ENCODE assay signal across 13 mouse cellular contexts in genomic region chr5:110518086-110518783, GRCm38 (mm10). TPM values are rescaled to one million over a fixed set of nuclear protein-coding genes. Genes with fewer than 3 reads are reported as not detected.
DNase-seq lines count a peak whose midpoint lies in the region; ATAC-seq and TF ChIP-seq lines count a peak whose summit lies in the region.
"Had no signal": no experiment of that assay in that cellular context is flagged by ENCODE, and none has a peak within 500 bp of the region (broad histone marks: within the 10 kb centered on the region; RNA-seq: fewer than 3 reads in every experiment).

No protein-coding gene starts in this region.

- no peaks in the 10 kb centered on the region for H3K4me1 ChIP-seq in ES-Bruce4 (ENCODE audit: control insufficient read depth, insufficient read depth, low read length)
- no peaks in the 10 kb centered on the region for H3K4me1 ChIP-seq in hindbrain, embryonic 14.5 days (replicated peaks; ENCODE audit: control insufficient read depth, insufficient read depth, low read length)
- H3K4me1 ChIP-seq in lung, adult 2 months (ENCODE audit: control insufficient read depth, insufficient read depth, low read length), result no peaks in the 10 kb centered on the region
- H3K4me1 ChIP-seq: limb, embryonic 10.5 days had no signal

- H3K27me3 ChIP-seq in ES-Bruce4 (ENCODE audit: control insufficient read depth, insufficient read depth, low read length, poor library complexity, severe bottlenecking), result no peaks in the 10 kb centered on the region
- H3K27me3 ChIP-seq in hindbrain, embryonic 14.5 days (ENCODE audit: control insufficient read depth, insufficient read depth, low read length), result no peaks in the 10 kb centered on the region

- no peak overlapping the region for H3K27ac ChIP-seq in ES-Bruce4 (ENCODE audit: insufficient read depth, low read length)
- peak overlapping the region; percentile 57 for H3K27ac ChIP-seq in hindbrain, embryonic 14.5 days
- H3K27ac ChIP-seq: limb, embryonic 10.5 days had no signal

- no peak for TF ChIP-seq CTCF in ES-Bruce4 (IDR thresholded peaks at IDR 0.05; ENCODE audit: low read depth, low read length)
- TF ChIP-seq CTCF in lung, adult 2 months (IDR thresholded peaks at IDR 0.05; ENCODE audit: insufficient read depth, low read length), result no peak

- no peak for TF ChIP-seq POLR2A in ES-Bruce4 (IDR thresholded peaks at IDR 0.05; ENCODE audit: insufficient read depth, low read length)
- no peak for TF ChIP-seq POLR2A in lung, adult 2 months (IDR thresholded peaks at IDR 0.05; ENCODE audit: borderline replicate concordance, extremely low read depth, low read depth, low read length)

- H3K36me3 ChIP-seq in ES-Bruce4 (ENCODE audit: control insufficient read depth, insufficient read depth, low read length, poor library complexity, severe bottlenecking), result no peaks in the 10 kb centered on the region
- H3K36me3 ChIP-seq in hindbrain, embryonic 14.5 days (replicated peaks; ENCODE audit: control insufficient read depth, insufficient read depth), result no peaks in the 10 kb centered on the region
- H3K36me3 ChIP-seq: limb, embryonic 10.5 days had no signal

- TF ChIP-seq EP300 in ES-Bruce4 (IDR thresholded peaks at IDR 0.05; ENCODE audit: insufficient read depth, low read depth, low read length), result 0 out of 2 replicates have a peak, but pooled peaks have one; percentile 6

- H3K4me2 ChIP-seq in hindbrain, embryonic 14.5 days (replicated peaks), result peak overlapping the region; percentile 20; the same call in 1 of the 2 replicates

- H3K9me3 ChIP-seq in ES-Bruce4 (replicated peaks; ENCODE audit: control insufficient read depth, insufficient read depth, low read length, poor library complexity, severe bottlenecking), result no peaks in the 10 kb centered on the region
- H3K9me3 ChIP-seq in hindbrain, embryonic 14.5 days (ENCODE audit: control insufficient read depth, low read length), result no peaks in the 10 kb centered on the region
- H3K9me3 ChIP-seq: limb, embryonic 10.5 days had no signal

- DNase-seq in embryo, embryonic 10 days (ENCODE audit: low spot score), result peak; percentile 39
- peak; percentile 41 for DNase-seq in hindbrain, embryonic 14.5 days (ENCODE audit: low spot score)
- peak; percentile 18 for DNase-seq in neural tube, embryonic 10.5 days (ENCODE audit: extremely low spot score, low spot score)
- no peak for DNase-seq in gastrocnemius, adult 18-20 months (ENCODE audit: low spot score)
- DNase-seq in ovary, adult 18-20 months (ENCODE audit: low spot score), result no peak
- no peak for DNase-seq in lung, adult 2 months
- DNase-seq: cerebellum, adult 11-12 months; heart, postnatal 14 days; kidney, adult 2 months; thymus, adult 2 months had no signal

- WGBS in hindbrain, embryonic 14.5 days, result 20% methylated on average over 14 of the region's 14 CpGs
- 44% methylated on average over 14 of the region's 14 CpGs for WGBS in lung, adult 2 months

- H3K4me3 ChIP-seq in ES-Bruce4 (ENCODE audit: low read depth, low read length), result no peak overlapping the region
- no peak overlapping the region for H3K4me3 ChIP-seq in hindbrain, embryonic 14.5 days (replicated peaks; ENCODE audit: low read length)
- H3K4me3 ChIP-seq in lung, adult 2 months (replicated peaks; ENCODE audit: extremely low read depth, low read depth, low read length), result no peak overlapping the region
- H3K4me3 ChIP-seq: limb, embryonic 10.5 days had no signal

- no peak overlapping the region for H3K9ac ChIP-seq in ES-Bruce4 (ENCODE audit: low read depth, poor library complexity, severe bottlenecking)
- no peak overlapping the region for H3K9ac ChIP-seq in hindbrain, embryonic 14.5 days

- ATAC-seq in hindbrain, embryonic 14.5 days (ENCODE audit: low FRiP score), result 0 out of 2 replicates have a peak, but pooled peaks have one; percentile 17

RNA-seq across cellular contexts. Expression of gene Galnt9, which starts 25.9 kb away (rescaled TPM):
- polyA plus RNA-seq in ES-Bruce4 (2011; ENCODE audit: insufficient read depth, insufficient read length, low read depth, missing spikeins), result 0.69 and 1.1 TPM in 2 replicates
- polyA plus RNA-seq in hindbrain, embryonic 14.5 days (2014; fragmentation: Nextera tagmentation; extraction: Ambion mirVana), result 23.9 and 26.9 TPM in 2 replicates
- total RNA-seq in gastrocnemius, adult 18-20 months (2021), result not detected
- polyA plus RNA-seq in lung, adult 2 months (2012; rRNA removed), result 0.60 and 0.81 TPM in 2 replicates
- total RNA-seq: granulocyte monocyte progenitor cell, adult 5-6 weeks; heart, postnatal 14 days had no signal
- polyA plus RNA-seq: limb, embryonic 10.5 days had no signal

Comparison
In these comparisons a context has a peak if more than half of its experiments do, and no peak if none do; other contexts are left out.
1. DNase-seq: peak in embryo, embryonic 10 days (single experiment), hindbrain, embryonic 14.5 days (single experiment) and neural tube, embryonic 10.5 days (single experiment); none in gastrocnemius, adult 18-20 months (single experiment), ovary, adult 18-20 months (single experiment) and lung, adult 2 months (single experiment).
2. RNA of gene Galnt9, which starts 25.9 kb away (polyA plus RNA-seq): 23.9 to 26.9 TPM in hindbrain, embryonic 14.5 days; 0.69 to 1.1 TPM in ES-Bruce4 and 0.60 to 0.81 TPM in lung, adult 2 months; every median in the first group is over 10 times any median in the second.